Comparison of ENCODE assay signal across 10 mouse cellular contexts in the genomic region with DNA sequence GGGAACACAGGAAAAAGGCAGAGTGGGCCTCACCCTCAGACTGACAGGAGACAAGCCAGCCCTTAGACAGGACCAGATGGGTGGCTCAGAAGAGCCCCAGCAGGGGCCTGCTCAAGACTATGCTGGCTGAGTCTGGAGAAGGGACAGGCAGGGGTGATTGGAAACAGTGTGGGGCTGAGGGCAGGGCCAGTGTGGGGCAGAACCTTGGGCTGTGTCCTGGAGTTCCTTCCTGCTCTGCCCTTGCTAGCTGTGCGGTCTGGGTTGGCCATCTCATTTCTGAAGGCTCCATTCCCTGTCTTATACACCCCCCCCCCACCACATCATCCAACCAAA.
A peak's percentile ranks its signal among the peaks of the same experiment; 100 is the strongest.
DNase-seq lines count a peak whose midpoint lies in the region; ATAC-seq lines count a peak whose summit lies in the region.
"Had no signal": no experiment of that assay in that cellular context is flagged by ENCODE, and none has a peak within 500 bp of the region (broad histone marks: within the 10 kb centered on the region; RNA-seq: fewer than 3 reads in every experiment).

No protein-coding gene starts in this region.

- H3K9me3 ChIP-seq in kidney, embryonic 16.5 days (ENCODE audit: low read length), result no peaks in the 10 kb centered on the region
- H3K9me3 ChIP-seq in embryonic facial prominence, embryonic 11.5 days (replicated peaks; ENCODE audit: control insufficient read depth, low read length), result no peaks in the 10 kb centered on the region
- H3K9me3 ChIP-seq in limb, embryonic 12.5 days, result no peaks in the 10 kb centered on the region

- DNase-seq in cerebellum, postnatal 14 days, result no peak
- no peak for DNase-seq in kidney, adult 9 months
- no peak for DNase-seq in embryonic facial prominence, embryonic 11.5 days (ENCODE audit: low spot score)
- DNase-seq in adrenal gland, postnatal 14 days, result no peak
- DNase-seq in gastrocnemius, postnatal 4 days (ENCODE audit: low spot score in 2 of 2), result no peak

- no peaks in the 10 kb centered on the region for H3K27me3 ChIP-seq in kidney, embryonic 16.5 days (ENCODE audit: insufficient read depth, low read length)
- no peaks in the 10 kb centered on the region for H3K27me3 ChIP-seq in embryonic facial prominence, embryonic 11.5 days (ENCODE audit: control insufficient read depth, insufficient read depth, low read length)
- H3K27me3 ChIP-seq in limb, embryonic 12.5 days, result no peaks in the 10 kb centered on the region

- peak overlapping the region; percentile 46; the same call in 1 of the 2 replicates for H3K9ac ChIP-seq in kidney, embryonic 16.5 days (replicated peaks; ENCODE audit: low read length)
- H3K9ac ChIP-seq in embryonic facial prominence, embryonic 11.5 days (replicated peaks; ENCODE audit: low read length), result no peak overlapping the region
- no peak overlapping the region; the same call in 1 of the 2 replicates for H3K9ac ChIP-seq in limb, embryonic 12.5 days (replicated peaks)

- H3K4me2 ChIP-seq in kidney, embryonic 16.5 days (replicated peaks; ENCODE audit: low read depth, low read length), result no peak overlapping the region
- H3K4me2 ChIP-seq in embryonic facial prominence, embryonic 11.5 days (ENCODE audit: low read depth, low read length), result no peak overlapping the region
- no peak overlapping the region for H3K4me2 ChIP-seq in limb, embryonic 12.5 days

- ATAC-seq in cerebellum, adult (ENCODE audit: insufficient number of reproducible peaks, low FRiP score, low TSS enrichment), result 0 out of 2 replicates have a peak, but pooled peaks have one; percentile 36
- peak; percentile 64 for ATAC-seq in kidney, embryonic 16.5 days (ENCODE audit: low FRiP score, low TSS enrichment)
- ATAC-seq in embryonic facial prominence, embryonic 11.5 days (replicated peaks; ENCODE audit: insufficient number of reproducible peaks, low FRiP score, low TSS enrichment, low read depth), result peak; percentile 61
- 0 out of 2 replicates have a peak, but pooled peaks have one; percentile 35 for ATAC-seq in limb, embryonic 12.5 days (ENCODE audit: insufficient number of reproducible peaks, insufficient read depth, low FRiP score, low TSS enrichment, low read depth)
- ATAC-seq: inflammation-experienced regulatory T-cells, adult 6 months had no signal

- 62% methylated on average over 1 of the region's 1 CpGs for WGBS in kidney, embryonic 16.5 days
- 82% methylated on average over 1 of the region's 1 CpGs for WGBS in embryonic facial prominence, embryonic 11.5 days
- 20% methylated on average over 1 of the region's 1 CpGs for WGBS in limb, embryonic 12.5 days

- peak overlapping the region; percentile 66 for H3K27ac ChIP-seq in kidney, embryonic 16.5 days (ENCODE audit: low read length)
- no peak overlapping the region for H3K27ac ChIP-seq in embryonic facial prominence, embryonic 11.5 days (replicated peaks; ENCODE audit: low read depth, low read length)
- no peak overlapping the region for H3K27ac ChIP-seq in limb, embryonic 12.5 days

- no peaks in the 10 kb centered on the region for H3K36me3 ChIP-seq in kidney, embryonic 16.5 days (ENCODE audit: insufficient read depth, low read length)
- no peaks in the 10 kb centered on the region for H3K36me3 ChIP-seq in embryonic facial prominence, embryonic 11.5 days (replicated peaks; ENCODE audit: control insufficient read depth, insufficient read depth, low read depth, low read length)
- no peaks in the 10 kb centered on the region for H3K36me3 ChIP-seq in limb, embryonic 12.5 days

- H3K4me1 ChIP-seq in kidney, embryonic 16.5 days (ENCODE audit: insufficient read depth, low read length), result peaks cover 20% of the 10 kb centered on the region
- peaks cover 5% of the 10 kb centered on the region; the same call in 1 of the 2 replicates for H3K4me1 ChIP-seq in embryonic facial prominence, embryonic 11.5 days (ENCODE audit: control insufficient read depth, insufficient read depth, low read length)
- H3K4me1 ChIP-seq in limb, embryonic 12.5 days (replicated peaks), result peaks cover 14% of the 10 kb centered on the region

- H3K4me3 ChIP-seq in kidney, embryonic 16.5 days (ENCODE audit: low read length), result no peak overlapping the region
- H3K4me3 ChIP-seq in embryonic facial prominence, embryonic 11.5 days (ENCODE audit: low read depth, low read length), result no peak overlapping the region
- no peak overlapping the region for H3K4me3 ChIP-seq in limb, embryonic 12.5 days (replicated peaks)
- H3K4me3 ChIP-seq: megakaryocyte, embryonic 14.5 days had no signal
